Mouse (Mus musculus): ENCODE measurements around the gene Pik3c2a. TPM values are rescaled to one million over a fixed set of nuclear protein-coding genes. Genes with fewer than 3 reads are reported as not detected.
A peak's percentile ranks its signal among the peaks of the same experiment; 100 is the strongest.
"Not testable (repeated sequence)": the region's sequence is repeated elsewhere in the genome, so short reads cannot be mapped to it uniquely, and the experiment has no call there.

The Pik3c2a gene
- polyA plus RNA-seq, 1 experiment from 2014 or later: 22.3 TPM

GRCm38 (mm10) chr7:116444326-116444809 lies 1.1 kb upstream of the Pik3c2a start:
- Histone ChIP-seq H3K27me3 (no peaks in the 10 kb centered on the region), H3K27ac (peak overlapping the region; percentile 94; the same call in 1 of the 2 replicates), H3K4me3 (replicated peaks) (peak overlapping the region; percentile 87), H3K4me2 (replicated peaks) (peak overlapping the region; percentile 70), H3K4me1 (replicated peaks) (peaks cover 36% of the 10 kb centered on the region), H3K9me3 (no peaks in the 10 kb centered on the region), H3K9ac (replicated peaks) (peak overlapping the region; percentile 93), H3K36me3 (no peaks in the 10 kb centered on the region)
- WGBS: 6% methylated on average over 2 of the region's 2 CpGs
- ATAC-seq: no peak

GRCm38 (mm10) chr7:116443697-116444325 lies 562 bp upstream of the Pik3c2a start:
- 1% methylated on average over 38 of the region's 38 CpGs for WGBS
- Histone ChIP-seq H3K9ac (replicated peaks) (peak overlapping the region; percentile 93), H3K4me3 (replicated peaks) (peak overlapping the region; percentile 87), H3K27ac (peak overlapping the region; percentile 94), H3K27me3 (no peaks in the 10 kb centered on the region), H3K4me1 (replicated peaks) (peaks cover 36% of the 10 kb centered on the region), H3K9me3 (no peaks in the 10 kb centered on the region), H3K4me2 (replicated peaks) (peak overlapping the region; percentile 70), H3K36me3 (no peaks in the 10 kb centered on the region)
- peak; percentile 60 for ATAC-seq

- Histone ChIP-seq H3K9me3 (no peaks in the 10 kb centered on the region), H3K4me2 (replicated peaks) (peak overlapping the region; percentile 70), H3K27ac (no peak overlapping the region), H3K36me3 (0 out of 2 replicates have a peak, but pooled peaks cover 6% of the 10 kb centered on the region), H3K4me1 (replicated peaks) (peaks cover 36% of the 10 kb centered on the region), H3K9ac (replicated peaks) (peak overlapping the region; percentile 93), H3K4me3 (replicated peaks) (peak overlapping the region; percentile 87), H3K27me3 (no peaks in the 10 kb centered on the region)
- 3% methylated on average over 7 of the region's 7 CpGs for WGBS
- ATAC-seq: no peak
These were observed 1.0 kb downstream of the Pik3c2a start for GRCm38 (mm10) chr7:116442226-116442625.

- ATAC-seq: no peak
- Histone ChIP-seq H3K27ac (no peak overlapping the region), H3K4me1 (replicated peaks) (peaks cover 36% of the 10 kb centered on the region), H3K36me3 (0 out of 2 replicates have a peak, but pooled peaks cover 6% of the 10 kb centered on the region), H3K4me3 (replicated peaks) (no peak overlapping the region), H3K27me3 (no peaks in the 10 kb centered on the region), H3K9me3 (no peaks in the 10 kb centered on the region), H3K9ac (replicated peaks) (peak overlapping the region; percentile 32; the same call in 1 of the 2 replicates), H3K4me2 (replicated peaks) (peak overlapping the region; percentile 70)
- 80% methylated on average over 1 of the region's 1 CpGs for WGBS
These were observed 1.9 kb downstream of the Pik3c2a start for GRCm38 (mm10) chr7:116441346-116441745.

- no peak for ATAC-seq
- Histone ChIP-seq H3K4me3 (replicated peaks) (no peak overlapping the region), H3K4me2 (replicated peaks) (no peak overlapping the region), H3K27me3 (no peaks in the 10 kb centered on the region), H3K36me3 (no peaks in the 10 kb centered on the region), H3K9me3 (no peaks in the 10 kb centered on the region), H3K4me1 (replicated peaks) (no peaks in the 10 kb centered on the region), H3K9ac (replicated peaks) (no peak overlapping the region), H3K27ac (no peak overlapping the region)
- 97% methylated on average over 3 of the region's 3 CpGs for WGBS
These were observed 11.6 kb downstream of the Pik3c2a start for GRCm38 (mm10) chr7:116431661-116432060.

GRCm38 (mm10) chr7:116430926-116431325 lies 12.3 kb downstream of the Pik3c2a start:
- H3K4me3 ChIP-seq (replicated peaks): no peak overlapping the region
- WGBS: 96% methylated on average over 2 of the region's 2 CpGs
- H3K27ac ChIP-seq: no peak overlapping the region
- H3K9ac ChIP-seq (replicated peaks): no peak overlapping the region
- no peaks in the 10 kb centered on the region for H3K27me3 ChIP-seq
- ATAC-seq: no peak
- no peaks in the 10 kb centered on the region for H3K4me1 ChIP-seq (replicated peaks)
- H3K4me2 ChIP-seq (replicated peaks): no peak overlapping the region
- no peaks in the 10 kb centered on the region for H3K9me3 ChIP-seq
- H3K36me3 ChIP-seq: no peaks in the 10 kb centered on the region

GRCm38 (mm10) chr7:116427206-116427605 lies 16.0 kb downstream of the Pik3c2a start:
- no peak overlapping the region for H3K9ac ChIP-seq (replicated peaks)
- H3K4me3 ChIP-seq (replicated peaks): no peak overlapping the region
- no peaks in the 10 kb centered on the region for H3K9me3 ChIP-seq
- H3K27ac ChIP-seq: no peak overlapping the region
- no peak overlapping the region for H3K4me2 ChIP-seq (replicated peaks)
- no peak for ATAC-seq
- no peaks in the 10 kb centered on the region for H3K27me3 ChIP-seq
- no peaks in the 10 kb centered on the region for H3K4me1 ChIP-seq (replicated peaks)
- no peaks in the 10 kb centered on the region for H3K36me3 ChIP-seq

GRCm38 (mm10) chr7:116425771-116426170 lies 17.5 kb downstream of the Pik3c2a start:
- Histone ChIP-seq H3K27ac (no peak overlapping the region), H3K36me3 (no peaks in the 10 kb centered on the region), H3K4me3 (replicated peaks) (no peak overlapping the region), H3K9me3 (no peaks in the 10 kb centered on the region), H3K4me1 (replicated peaks) (no peaks in the 10 kb centered on the region), H3K27me3 (no peaks in the 10 kb centered on the region), H3K9ac (replicated peaks) (no peak overlapping the region), H3K4me2 (replicated peaks) (no peak overlapping the region)
- no peak for ATAC-seq
- WGBS: 90% methylated on average over 6 of the region's 6 CpGs

- Histone ChIP-seq H3K27me3 (no peaks in the 10 kb centered on the region), H3K4me2 (replicated peaks) (no peak overlapping the region), H3K9ac (replicated peaks) (no peak overlapping the region), H3K36me3 (peaks cover 12% of the 10 kb centered on the region), H3K4me1 (replicated peaks) (no peaks in the 10 kb centered on the region), H3K9me3 (no peaks in the 10 kb centered on the region), H3K27ac (no peak overlapping the region), H3K4me3 (replicated peaks) (no peak overlapping the region)
- no peak for ATAC-seq
These were observed 22.2 kb downstream of the Pik3c2a start for GRCm38 (mm10) chr7:116421081-116421480.

- Histone ChIP-seq H3K9me3 (no peaks in the 10 kb centered on the region), H3K4me2 (replicated peaks) (no peak overlapping the region), H3K27me3 (no peaks in the 10 kb centered on the region), H3K9ac (replicated peaks) (no peak overlapping the region), H3K27ac (no peak overlapping the region), H3K4me3 (replicated peaks) (no peak overlapping the region), H3K4me1 (replicated peaks) (no peaks in the 10 kb centered on the region), H3K36me3 (peaks cover 4% of the 10 kb centered on the region; the same call in 1 of the 2 replicates)
- WGBS: 71% methylated on average over 1 of the region's 1 CpGs
- no peak for ATAC-seq
These were observed 33.8 kb downstream of the Pik3c2a start for GRCm38 (mm10) chr7:116409438-116409837.

- Histone ChIP-seq H3K9ac (replicated peaks) (no peak overlapping the region), H3K9me3 (no peaks in the 10 kb centered on the region), H3K4me2 (replicated peaks) (no peak overlapping the region), H3K4me1 (replicated peaks) (no peaks in the 10 kb centered on the region), H3K36me3 (no peaks in the 10 kb centered on the region), H3K4me3 (replicated peaks) (no peak overlapping the region), H3K27me3 (no peaks in the 10 kb centered on the region), H3K27ac (no peak overlapping the region)
- ATAC-seq: no peak
- 97% methylated on average over 3 of the region's 3 CpGs for WGBS
These were observed 50.9 kb downstream of the Pik3c2a start for GRCm38 (mm10) chr7:116392329-116392728.

GRCm38 (mm10) chr7:116387389-116387788 lies 55.9 kb downstream of the Pik3c2a start:
- peaks cover 13% of the 10 kb centered on the region; the same call in 1 of the 2 replicates for H3K36me3 ChIP-seq
- not testable (repeated sequence) for H3K4me3 ChIP-seq (replicated peaks); H3K27ac ChIP-seq; H3K4me2 ChIP-seq (replicated peaks); H3K4me1 ChIP-seq (replicated peaks); H3K9ac ChIP-seq (replicated peaks); H3K27me3 ChIP-seq; ATAC-seq; H3K9me3 ChIP-seq
- 98% methylated on average over 2 of the region's 2 CpGs for WGBS

- H3K9me3 ChIP-seq; H3K4me1 ChIP-seq (replicated peaks); H3K27me3 ChIP-seq; H3K4me2 ChIP-seq (replicated peaks); H3K9ac ChIP-seq (replicated peaks); ATAC-seq; H3K4me3 ChIP-seq (replicated peaks); H3K27ac ChIP-seq: not testable (repeated sequence)
- H3K36me3 ChIP-seq: peaks cover 22% of the 10 kb centered on the region
- 92% methylated on average over 6 of the region's 6 CpGs for WGBS
These were observed 64.1 kb downstream of the Pik3c2a start for GRCm38 (mm10) chr7:116379181-116379580.
